Mouse (Mus musculus) macrophage (primary cell): Measurements from ENCODE around the gene Fam160a1. TPM values are rescaled to one million over a fixed set of nuclear protein-coding genes. Genes with fewer than 3 reads are reported as not detected.

ENCODE experiments used
- H3K27ac ChIP-seq: fragments of 350-480 bp; formaldehyde crosslinking; 2 replicates; pipeline ENCODE4 v1.9.0; 2021
- H3K36me3 ChIP-seq: fragments of 350-480 bp; formaldehyde crosslinking; 2 replicates; pipeline ENCODE4 v1.9.0; 2021; ENCODE audit errors: inconsistent target
- H3K4me3 ChIP-seq: fragments of 350-480 bp; formaldehyde crosslinking; 2 replicates; pipeline ENCODE4 v1.9.0; 2021; ENCODE audit errors: inconsistent target
- H3K79me2 ChIP-seq: fragments of 350-480 bp; formaldehyde crosslinking; 2 replicates; pipeline ENCODE4 v1.9.0; 2021; ENCODE audit errors: inconsistent target
- WGBS: methylation state at CpG from one replicate; pipeline ENCODE4 v1.1.7; 2026; ENCODE audit warnings: inconsistent platforms; ENCODE audit not compliant: missing documents; 5-methylcytosine and 5-hydroxymethylcytosine counted together
- polyA plus RNA-seq: library from polyadenylated mRNA; stranded (reverse); fragments of 250-400 nt; gene quantifications from 3 replicates; pipeline ENCODE4 v1.2.4, GENCODE M21; 2018; ENCODE audit warnings: inconsistent platforms

The Fam160a1 gene
- polyA plus RNA-seq, 1 experiment from 2014 or later = not detected

DNA sequence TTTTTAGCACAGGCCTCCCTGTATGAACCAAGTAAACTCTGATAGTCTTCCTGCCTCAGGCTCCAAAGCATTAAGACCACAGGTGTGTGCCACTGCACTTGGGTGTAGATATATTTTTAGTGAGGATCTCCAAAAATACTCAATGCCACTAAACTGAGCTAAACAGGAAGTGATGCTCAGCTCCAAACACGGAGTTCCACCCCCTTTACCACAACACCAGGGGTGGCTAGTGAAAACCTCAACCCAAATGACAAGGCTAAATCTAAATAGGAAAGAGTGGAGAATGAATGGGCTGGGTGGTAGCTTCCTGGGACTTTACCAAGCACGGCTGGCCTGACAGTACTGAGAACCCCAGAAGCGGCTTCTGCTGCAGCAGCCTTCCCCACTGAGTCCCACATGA lies 124.1 kb downstream of the Fam160a1 start:
- no peak overlapping the region for H3K27ac ChIP-seq
- H3K79me2 ChIP-seq = no peaks in the 10 kb centered on the region
- 0% methylated on average over 3 of the region's 3 CpGs for WGBS

GRCm38 (mm10) chr3:85691134-85691533 lies 126.0 kb downstream of the Fam160a1 start:
- Histone ChIP-seq H3K27ac (no peak overlapping the region), H3K79me2 (no peaks in the 10 kb centered on the region), H3K36me3 (no peaks in the 10 kb centered on the region), H3K4me3 (no peak overlapping the region)
- WGBS = 85% methylated on average over 4 of the region's 4 CpGs

More for the DNA sequence above, 124.1 kb downstream of the Fam160a1 start:
- Histone ChIP-seq H3K36me3 (no peaks in the 10 kb centered on the region), H3K4me3 (no peak overlapping the region)

- H3K4me3 ChIP-seq = no peak overlapping the region
- no peaks in the 10 kb centered on the region for H3K79me2 ChIP-seq
- 96% methylated on average over 14 of the region's 14 CpGs for WGBS
- no peak overlapping the region for H3K27ac ChIP-seq
- no peaks in the 10 kb centered on the region for H3K36me3 ChIP-seq
Observed at GRCm38 (mm10) chr3:85688341-85688740, 128.8 kb downstream of the Fam160a1 start.

DNA sequence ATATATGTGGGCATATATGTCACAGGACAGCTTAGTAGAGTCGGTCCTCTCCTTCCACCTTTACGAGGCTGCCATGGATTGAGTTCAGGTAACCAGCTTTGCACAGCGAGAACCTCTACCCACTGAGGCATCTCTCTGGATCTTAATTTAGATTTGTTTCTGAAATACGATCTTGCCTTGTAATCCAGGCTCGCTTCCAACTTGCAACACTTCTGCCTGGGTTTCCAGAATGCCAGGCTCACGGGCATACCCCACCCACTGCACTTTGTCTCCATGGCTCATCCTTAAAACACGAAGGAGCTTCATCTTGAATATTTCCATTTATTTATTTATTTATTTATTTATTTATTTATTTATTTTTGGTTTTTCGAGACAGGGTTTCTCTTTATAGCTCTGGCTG lies 131.8 kb downstream of the Fam160a1 start:
- H3K4me3 ChIP-seq = no peak overlapping the region
- H3K36me3 ChIP-seq = no peaks in the 10 kb centered on the region
- no peaks in the 10 kb centered on the region for H3K79me2 ChIP-seq
- WGBS = 93% methylated on average over 7 of the region's 8 CpGs
- H3K27ac ChIP-seq = no peak overlapping the region

DNA sequence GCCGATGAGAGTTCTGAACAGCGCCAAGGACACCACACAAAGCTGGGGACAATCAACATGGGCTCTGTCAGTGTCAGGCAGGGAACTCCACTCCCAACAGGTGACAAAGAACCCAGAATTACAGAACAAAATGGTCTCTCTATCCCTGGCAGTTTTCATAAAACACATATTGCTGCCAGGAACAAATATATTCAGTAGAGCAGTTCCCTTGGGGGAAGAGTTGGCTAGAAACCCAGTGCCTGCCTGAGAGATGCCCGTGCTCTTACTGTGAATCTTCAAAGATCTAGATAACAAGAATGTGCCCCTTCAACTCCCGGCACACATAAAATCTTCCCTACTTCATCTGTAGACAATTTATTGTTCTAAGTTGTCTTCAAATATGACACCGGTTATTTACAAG lies 133.5 kb downstream of the Fam160a1 start:
- no peak overlapping the region for H3K27ac ChIP-seq
- H3K36me3 ChIP-seq = no peaks in the 10 kb centered on the region
- H3K4me3 ChIP-seq = no peak overlapping the region
- H3K79me2 ChIP-seq = no peaks in the 10 kb centered on the region
- WGBS = 97% methylated on average over 5 of the region's 5 CpGs

DNA sequence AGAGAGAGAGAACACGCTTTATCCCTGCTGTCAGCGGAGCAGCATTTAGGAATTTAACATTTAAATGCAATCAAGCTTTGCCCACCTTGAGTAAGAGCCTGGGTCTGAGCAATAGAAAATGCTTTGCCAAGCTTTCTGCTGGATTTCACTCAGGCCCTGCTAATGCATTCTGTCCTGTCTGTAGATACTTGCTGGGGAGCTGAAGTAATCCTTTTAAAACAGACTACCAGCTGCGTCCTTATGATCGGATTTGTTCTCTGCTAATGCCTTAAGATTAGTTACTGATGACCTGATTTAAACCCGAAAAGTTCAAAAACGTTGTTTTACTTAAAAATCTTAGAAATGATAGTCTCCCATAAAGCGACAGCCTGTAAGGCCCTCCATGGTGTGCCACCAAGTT lies 136.0 kb downstream of the Fam160a1 start:
- H3K36me3 ChIP-seq = no peaks in the 10 kb centered on the region
- 92% methylated on average over 6 of the region's 7 CpGs for whole genome bisulfite sequencing
- no peak overlapping the region for H3K4me3 ChIP-seq
- H3K79me2 ChIP-seq = no peaks in the 10 kb centered on the region
- no peak overlapping the region for H3K27ac ChIP-seq

- WGBS = 92% methylated on average over 5 of the region's 5 CpGs
- no peaks in the 10 kb centered on the region for H3K36me3 ChIP-seq
- no peak overlapping the region for H3K4me3 ChIP-seq
- no peak overlapping the region for H3K27ac ChIP-seq
- no peaks in the 10 kb centered on the region for H3K79me2 ChIP-seq
Observed at GRCm38 (mm10) chr3:85679960-85680359, 137.1 kb downstream of the Fam160a1 start.

DNA sequence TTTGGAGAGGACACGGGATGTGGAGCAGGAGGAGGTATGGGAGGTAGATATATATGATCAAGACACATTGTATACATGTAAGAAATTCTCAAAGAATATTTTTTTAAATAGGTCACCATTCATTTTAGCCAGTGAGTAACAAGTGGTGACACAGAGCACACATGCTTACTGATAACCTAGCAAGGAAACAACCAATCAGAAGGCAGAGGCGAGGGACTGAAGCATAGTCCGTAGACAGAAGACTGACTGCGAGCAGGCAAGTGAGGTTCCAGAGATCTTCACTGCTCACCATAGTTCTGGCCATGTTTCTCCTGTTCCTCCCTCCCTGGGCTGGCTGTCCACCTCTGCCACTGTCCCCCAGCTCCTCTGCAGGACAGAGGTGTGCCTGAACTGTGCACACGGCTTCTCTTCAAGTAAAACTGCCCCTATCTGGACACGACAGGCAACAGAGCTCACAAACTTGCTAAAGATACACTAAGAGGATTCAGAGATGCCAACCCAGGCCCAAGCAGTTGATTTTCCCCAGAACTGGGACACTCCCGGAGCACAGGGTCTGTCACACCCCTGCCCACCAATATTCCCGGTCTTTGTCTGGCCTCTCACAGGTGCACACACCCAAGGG lies 137.7 kb downstream of the Fam160a1 start:
- 93% methylated on average over 8 of the region's 8 CpGs for whole genome bisulfite sequencing
- Histone ChIP-seq H3K36me3 (no peaks in the 10 kb centered on the region), H3K27ac (no peak overlapping the region), H3K79me2 (no peaks in the 10 kb centered on the region), H3K4me3 (no peak overlapping the region)

DNA sequence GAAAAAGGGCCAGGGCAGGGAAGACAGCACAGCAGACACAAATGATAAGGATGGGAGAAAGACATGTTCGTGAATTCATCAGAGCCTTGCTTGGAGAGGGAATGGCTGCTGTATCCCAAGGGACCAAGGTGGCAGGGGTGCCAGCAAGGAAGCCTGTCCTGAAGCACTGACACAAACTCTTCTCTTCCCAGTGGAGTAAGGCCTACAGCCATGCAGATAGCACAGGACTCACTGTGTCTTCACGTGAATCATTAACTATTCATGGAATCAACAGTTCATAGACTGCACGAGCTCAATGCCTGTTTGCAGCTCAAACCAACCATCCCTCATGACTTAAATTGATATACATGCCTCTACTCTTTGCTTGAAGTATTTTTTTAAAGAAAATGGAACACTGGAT lies 139.1 kb downstream of the Fam160a1 start:
- H3K4me3 ChIP-seq = no peak overlapping the region
- H3K36me3 ChIP-seq = no peaks in the 10 kb centered on the region
- no peak overlapping the region for H3K27ac ChIP-seq
- WGBS = 84% methylated on average over 3 of the region's 3 CpGs
- no peaks in the 10 kb centered on the region for H3K79me2 ChIP-seq

DNA sequence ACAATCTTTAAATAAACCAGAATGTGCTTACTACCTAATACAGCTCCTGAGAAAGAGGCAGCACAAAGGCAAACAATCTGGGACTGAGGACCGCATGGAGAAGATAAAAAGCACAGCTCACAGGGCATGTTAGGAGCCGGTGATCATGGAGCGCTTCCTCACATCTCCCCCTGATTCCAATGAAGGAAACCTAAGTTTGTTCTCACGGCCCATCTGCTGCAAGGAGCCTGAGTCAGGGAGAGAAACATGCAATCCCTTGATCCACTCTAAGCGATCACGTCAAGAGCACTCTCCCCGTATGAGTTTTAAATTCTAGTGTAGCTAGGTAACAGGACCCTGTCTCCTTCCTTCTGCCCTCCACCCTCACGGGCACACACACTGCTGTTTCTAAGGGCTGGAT lies 140.0 kb downstream of the Fam160a1 start:
- no peaks in the 10 kb centered on the region for H3K79me2 ChIP-seq
- no peaks in the 10 kb centered on the region for H3K36me3 ChIP-seq
- 94% methylated on average over 8 of the region's 8 CpGs for WGBS
- no peak overlapping the region for H3K4me3 ChIP-seq
- H3K27ac ChIP-seq = no peak overlapping the region

- no peak overlapping the region for H3K27ac ChIP-seq
- no peaks in the 10 kb centered on the region for H3K79me2 ChIP-seq
- 91% methylated on average over 6 of the region's 6 CpGs for WGBS
- no peaks in the 10 kb centered on the region for H3K36me3 ChIP-seq
- no peak overlapping the region for H3K4me3 ChIP-seq
Observed at GRCm38 (mm10) chr3:85669844-85670243, 147.2 kb downstream of the Fam160a1 start.

DNA sequence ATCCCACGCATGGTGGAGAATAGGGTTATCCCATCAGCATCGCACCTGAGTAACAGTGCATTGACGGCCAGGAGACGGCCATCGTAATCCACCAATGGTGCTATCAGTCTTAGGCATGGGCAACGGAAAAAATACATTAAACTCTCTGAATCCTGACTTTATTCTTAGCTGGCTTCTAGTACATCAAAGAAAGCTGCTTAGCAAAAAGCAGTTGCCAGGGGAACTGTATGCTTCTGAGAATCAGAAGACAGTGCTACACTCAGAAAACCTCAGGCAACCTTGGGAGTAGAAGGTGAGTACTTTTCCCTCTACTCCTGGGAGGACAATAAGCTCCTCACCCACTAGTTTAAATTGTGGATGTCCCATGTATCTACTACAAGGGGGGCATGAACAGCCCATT lies 149.4 kb downstream of the Fam160a1 start:
- H3K27ac ChIP-seq = no peak overlapping the region
- no peak overlapping the region for H3K4me3 ChIP-seq
- no peaks in the 10 kb centered on the region for H3K79me2 ChIP-seq
- WGBS = 95% methylated on average over 6 of the region's 6 CpGs
- no peaks in the 10 kb centered on the region for H3K36me3 ChIP-seq

DNA sequence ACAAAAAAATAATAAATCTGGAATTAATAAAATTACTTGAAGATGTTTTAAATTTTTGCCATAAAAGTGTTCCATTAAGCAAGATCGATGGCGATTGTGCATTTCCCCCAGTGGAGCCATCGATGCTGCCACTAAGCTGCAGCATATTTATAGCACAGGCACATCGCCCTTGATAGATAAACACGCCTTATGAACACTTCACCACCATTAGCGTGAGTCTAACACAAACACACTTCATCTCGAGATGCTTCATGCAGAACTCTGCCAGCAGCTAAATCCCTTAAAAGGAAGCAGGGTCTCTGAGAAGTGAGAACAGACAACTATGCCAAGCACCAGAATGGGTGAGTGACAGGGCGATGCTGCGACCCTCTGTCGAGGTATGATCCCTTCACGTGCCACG lies 150.4 kb downstream of the Fam160a1 start:
- Histone ChIP-seq H3K36me3 (no peaks in the 10 kb centered on the region), H3K27ac (no peak overlapping the region), H3K79me2 (no peaks in the 10 kb centered on the region), H3K4me3 (no peak overlapping the region)
- WGBS = 91% methylated on average over 12 of the region's 12 CpGs

DNA sequence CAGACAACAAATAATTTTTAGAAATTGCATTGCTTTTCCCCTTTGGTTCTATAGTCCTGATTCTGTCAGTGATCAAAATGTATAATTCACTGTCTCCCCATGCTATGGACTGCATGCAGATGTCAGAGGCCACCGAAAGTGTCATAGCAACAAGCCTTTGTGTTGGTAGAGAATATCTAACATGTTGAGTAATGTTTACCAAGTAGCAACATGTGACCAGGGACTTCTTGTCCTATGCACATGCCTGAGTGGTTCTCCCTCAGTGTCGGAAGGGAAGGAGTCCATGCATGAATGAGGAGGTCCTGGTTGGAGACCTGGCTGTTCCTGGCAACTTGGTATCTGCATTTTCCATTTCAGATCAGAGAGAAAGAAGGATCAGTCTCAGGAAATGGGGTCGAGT lies 150.9 kb downstream of the Fam160a1 start:
- no peaks in the 10 kb centered on the region for H3K36me3 ChIP-seq
- H3K79me2 ChIP-seq = no peaks in the 10 kb centered on the region
- WGBS = 69% methylated on average over 3 of the region's 3 CpGs
- no peak overlapping the region for H3K4me3 ChIP-seq
- no peak overlapping the region for H3K27ac ChIP-seq

- WGBS = 95% methylated on average over 10 of the region's 10 CpGs
Observed at GRCm38 (mm10) chr3:85664591-85665171, 152.4 kb downstream of the Fam160a1 start.

GRCm38 (mm10) chr3:85663826-85664225 lies 153.3 kb downstream of the Fam160a1 start:
- WGBS = 83% methylated on average over 5 of the region's 5 CpGs
- no peak overlapping the region for H3K27ac ChIP-seq
- H3K79me2 ChIP-seq = no peaks in the 10 kb centered on the region
- no peaks in the 10 kb centered on the region for H3K36me3 ChIP-seq
- H3K4me3 ChIP-seq = no peak overlapping the region

More at GRCm38 (mm10) chr3:85664591-85665171, 152.4 kb downstream of the Fam160a1 start:
- Histone ChIP-seq H3K79me2 (no peaks in the 10 kb centered on the region), H3K4me3 (no peak overlapping the region), H3K27ac (no peak overlapping the region), H3K36me3 (no peaks in the 10 kb centered on the region)
